Mouse (Mus musculus): ENCODE results near the gene Srrd.

Srrd gene

GRCm38 (mm10) chr5:112289819-112290535, 52.9 kb downstream of the Srrd start:
- DNase-seq (ENCODE audit: low spot score in 2 of 2) = peak in 1 of 2 experiments; percentile 48

GRCm38 (mm10) chr5:112289236-112289635, 53.6 kb downstream of the Srrd start:
- DNase-seq (ENCODE audit: low spot score in 2 of 2) = peak in 1 of 2 experiments; percentile 37

- DNase-seq (ENCODE audit: low spot score in 2 of 2) = no peak
These were observed 54.4 kb downstream of the Srrd start for GRCm38 (mm10) chr5:112288193-112289141.

GRCm38 (mm10) chr5:112287652-112288051, 55.2 kb downstream of the Srrd start:
- no peak for DNase-seq (ENCODE audit: low spot score in 2 of 2)

All from urinary bladder, postnatal 36 days (tissue).